Mouse (Mus musculus) R1 (cell line): ENCODE results near the gene Nprl3.

Experiments used
- DNase-seq: peaks from one replicate; pipeline ENCODE4 v3.0.0-alpha.2; 2018; ENCODE audit warnings: low read depth, low spot score

Gene Nprl3

DNA sequence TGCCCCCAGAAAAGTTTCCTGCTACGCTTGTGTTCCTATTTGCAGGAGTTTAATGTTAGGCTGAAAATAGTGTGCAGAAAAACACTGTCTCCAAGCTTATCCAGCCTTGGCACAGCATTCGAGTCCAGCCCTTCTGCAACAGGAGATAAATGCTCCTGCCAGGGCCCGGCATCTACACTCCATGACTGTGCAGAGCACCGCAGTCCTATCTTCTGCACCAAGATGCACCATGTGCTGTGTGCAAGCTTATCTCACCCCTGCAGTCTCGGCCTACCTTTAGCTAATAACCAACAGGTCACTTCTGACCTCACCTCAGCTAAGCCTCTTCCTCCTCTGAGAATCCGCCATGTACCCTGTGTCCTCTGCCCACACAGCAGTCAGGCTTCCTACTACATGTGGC lies 21.9 kb downstream of the Nprl3 start:
- DNase-seq, result no peak

DNA sequence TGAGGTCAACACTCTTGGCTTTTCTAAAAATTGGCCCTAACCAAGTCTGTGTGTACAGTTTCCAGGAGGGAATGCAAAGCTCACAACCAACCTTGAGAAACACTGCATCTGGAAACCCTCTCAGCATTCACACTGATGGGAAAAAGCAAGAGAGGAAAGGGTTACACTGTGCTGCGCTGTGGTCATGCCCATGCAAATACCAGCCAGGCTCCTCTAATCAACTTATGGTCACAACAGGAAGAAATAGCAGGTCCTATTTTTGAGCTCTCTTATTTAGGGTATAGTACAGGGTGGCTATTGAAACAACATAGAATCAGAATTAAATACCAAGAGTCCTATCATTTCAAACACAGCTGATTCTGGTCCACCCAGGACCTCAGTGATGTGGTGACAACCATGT lies 22.9 kb downstream of the Nprl3 start:
- DNase-seq, result no peak

DNA sequence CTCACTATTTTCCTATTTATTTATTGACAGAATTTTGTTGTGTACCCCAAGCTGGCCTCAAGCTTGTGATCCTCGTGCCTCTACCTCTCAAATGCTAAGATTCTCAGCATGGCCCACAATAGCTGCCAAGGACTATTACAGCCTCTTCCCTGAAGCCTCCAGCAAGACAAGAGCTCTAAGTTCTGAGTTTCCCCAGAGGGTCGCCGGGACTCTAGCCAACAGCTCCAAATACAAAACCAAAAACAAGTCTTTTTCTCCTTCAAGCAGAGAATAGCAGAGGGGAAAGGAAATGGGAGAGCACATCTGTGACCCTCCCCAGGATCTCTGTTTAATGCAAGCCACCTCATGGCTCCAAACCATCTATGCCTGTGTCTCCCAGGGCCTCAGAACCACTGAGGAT lies 23.4 kb downstream of the Nprl3 start:
- no peak for DNase-seq

- peak; percentile 42 for DNase-seq
These were observed 24.1 kb downstream of the Nprl3 start for GRCm38 (mm10) chr11:32243205-32243955.

DNA sequence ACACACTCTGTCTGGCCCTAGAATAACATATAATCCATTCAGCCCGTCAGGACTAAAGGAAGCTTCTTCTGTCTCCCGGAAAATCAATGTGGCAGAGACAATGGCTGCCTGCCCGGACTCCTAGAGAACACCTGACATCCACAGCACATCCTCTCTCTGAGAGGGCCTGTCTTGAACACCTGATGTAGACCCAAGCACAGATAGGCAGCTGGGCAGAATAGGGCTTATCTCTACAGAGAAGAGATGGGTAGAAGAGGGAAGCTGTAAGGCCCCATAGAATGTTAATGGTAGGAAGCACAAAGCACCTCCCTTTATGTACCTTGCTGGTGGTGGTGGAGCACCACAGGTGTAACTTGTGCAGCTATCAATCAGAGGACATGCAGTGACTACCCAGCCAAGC lies 25.3 kb downstream of the Nprl3 start:
- no peak for DNase-seq

DNA sequence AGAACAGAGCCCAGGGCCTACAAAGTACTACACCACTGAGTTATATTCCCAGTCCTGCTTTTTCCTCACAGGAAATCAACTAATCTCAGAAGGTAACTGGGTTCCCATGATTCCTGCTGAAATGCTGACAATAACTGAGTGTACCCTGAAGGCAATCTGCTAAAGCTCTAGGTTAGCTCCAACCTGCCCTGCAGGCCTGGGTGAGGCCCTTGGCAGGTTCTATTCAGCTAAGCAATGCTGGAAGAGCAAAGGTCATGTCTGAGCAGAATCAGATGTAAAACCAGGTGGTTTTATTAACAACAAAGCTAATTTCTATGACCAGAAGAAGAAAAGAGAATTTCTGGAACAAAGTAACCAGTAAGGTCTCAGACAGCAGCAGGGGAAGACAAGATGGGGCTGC lies 26.1 kb downstream of the Nprl3 start:
- DNase-seq, result no peak

DNA sequence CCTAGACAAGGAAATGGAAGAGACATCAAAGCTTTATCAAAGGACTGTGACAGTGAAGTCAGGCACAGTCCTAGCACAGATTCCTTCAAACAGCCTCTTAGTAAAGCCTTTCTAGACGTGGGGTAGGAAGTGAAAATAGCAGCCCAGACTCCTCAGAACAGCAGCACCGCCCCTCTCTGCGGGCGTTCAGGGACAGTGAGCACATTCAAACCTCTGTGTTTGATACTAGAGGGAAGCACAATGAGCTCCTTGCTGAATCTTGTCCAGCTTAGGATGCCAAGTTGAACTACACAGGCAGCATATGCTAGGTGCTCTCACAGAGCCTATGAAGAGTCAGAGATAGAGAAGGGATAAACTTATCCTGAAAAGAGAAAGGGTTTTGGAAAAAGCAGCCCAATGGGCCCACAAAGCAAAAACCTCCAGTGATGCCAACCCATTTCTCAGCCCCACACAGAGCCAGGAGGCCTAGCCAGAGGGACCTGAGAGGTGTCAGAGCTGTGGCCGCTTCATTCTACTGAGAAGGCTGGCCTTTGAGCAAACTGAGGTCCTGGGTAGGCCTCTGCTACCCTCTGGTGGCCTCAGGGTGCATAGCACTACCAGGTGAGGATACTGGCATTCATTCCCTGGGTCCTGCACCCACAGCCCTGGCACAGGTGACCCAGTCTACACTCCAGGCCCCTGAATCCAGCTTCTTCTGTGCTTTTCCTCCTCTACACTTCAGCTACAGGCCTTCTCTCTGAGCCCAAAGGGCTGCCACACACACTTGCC lies 29.2 kb downstream of the Nprl3 start:
- DNase-seq, result peak; percentile 64

DNA sequence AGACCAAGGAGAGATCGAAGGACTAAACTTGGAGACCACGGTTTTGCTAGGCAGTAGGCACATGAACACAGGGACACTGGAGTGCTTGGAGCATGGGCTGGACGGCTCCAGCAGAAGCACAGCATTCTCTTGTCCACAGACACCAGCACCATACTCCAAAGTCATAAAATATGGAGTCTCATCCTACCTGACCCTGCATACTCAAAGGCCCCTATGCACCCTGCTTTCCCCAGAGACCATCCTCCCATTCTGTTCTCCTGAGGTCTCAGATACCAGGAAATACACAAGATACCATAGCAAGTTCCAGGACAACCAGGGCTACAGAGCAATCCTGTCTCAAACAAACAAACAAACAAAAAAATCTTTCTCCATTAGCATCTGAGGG lies 30.1 kb downstream of the Nprl3 start:
- no peak for DNase-seq

- DNase-seq, result peak; percentile 63
These were observed 30.6 kb downstream of the Nprl3 start for GRCm38 (mm10) chr11:32236712-32237410.

- DNase-seq, result no peak
These were observed 31.4 kb downstream of the Nprl3 start for GRCm38 (mm10) chr11:32236132-32236531.

DNA sequence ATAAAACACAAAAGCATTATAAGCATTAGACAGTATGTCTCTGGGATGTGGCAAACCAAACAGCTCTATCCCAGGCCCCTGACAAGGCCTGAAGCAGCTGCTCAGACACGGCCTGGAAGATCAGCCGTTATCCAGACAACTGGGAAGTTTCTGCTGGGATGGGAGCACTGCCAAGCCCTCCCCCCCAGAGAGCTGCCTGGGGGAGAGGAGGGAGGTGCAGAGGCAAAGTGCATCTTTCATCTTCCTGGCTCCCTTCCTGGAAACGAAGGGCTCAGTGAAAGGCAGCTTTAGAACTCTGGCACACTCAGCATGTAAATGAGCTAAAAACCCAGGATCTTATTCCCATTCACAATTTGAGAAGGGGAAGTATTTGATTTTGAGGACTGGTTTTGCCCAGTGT lies 31.9 kb downstream of the Nprl3 start:
- DNase-seq, result no peak

DNA sequence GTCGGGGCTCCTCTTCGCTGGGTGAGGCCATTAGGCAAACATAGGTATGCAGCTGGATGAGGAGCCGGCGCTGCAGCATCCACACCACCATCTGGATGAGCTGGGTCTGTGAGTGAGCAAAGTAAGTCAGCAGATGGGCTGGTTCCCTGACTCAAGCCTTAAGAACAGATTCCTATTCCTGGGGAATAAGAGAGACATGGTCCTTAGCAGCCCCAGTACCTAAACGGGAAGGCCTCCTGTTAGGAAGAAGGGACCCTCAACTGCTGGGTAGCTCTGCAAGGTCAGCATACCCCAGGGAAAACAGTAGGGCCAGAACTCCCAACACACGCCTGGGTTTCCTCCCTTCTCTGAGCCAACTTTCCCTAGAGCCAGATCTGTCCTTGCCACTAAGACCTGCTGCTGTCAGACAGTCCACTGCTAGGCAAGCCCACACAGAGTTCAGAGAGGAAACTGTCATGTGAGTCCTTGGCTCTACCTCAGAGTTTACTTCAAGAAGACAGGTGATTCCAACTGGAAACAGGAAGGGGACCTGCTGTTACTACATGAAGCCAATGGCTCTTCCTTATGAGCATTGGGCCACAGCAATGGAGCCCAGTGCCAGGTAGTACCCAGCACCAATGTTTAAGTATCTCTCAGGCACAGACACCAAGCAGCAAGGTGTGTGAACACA lies 32.6 kb downstream of the Nprl3 start:
- DNase-seq, result no peak

DNA sequence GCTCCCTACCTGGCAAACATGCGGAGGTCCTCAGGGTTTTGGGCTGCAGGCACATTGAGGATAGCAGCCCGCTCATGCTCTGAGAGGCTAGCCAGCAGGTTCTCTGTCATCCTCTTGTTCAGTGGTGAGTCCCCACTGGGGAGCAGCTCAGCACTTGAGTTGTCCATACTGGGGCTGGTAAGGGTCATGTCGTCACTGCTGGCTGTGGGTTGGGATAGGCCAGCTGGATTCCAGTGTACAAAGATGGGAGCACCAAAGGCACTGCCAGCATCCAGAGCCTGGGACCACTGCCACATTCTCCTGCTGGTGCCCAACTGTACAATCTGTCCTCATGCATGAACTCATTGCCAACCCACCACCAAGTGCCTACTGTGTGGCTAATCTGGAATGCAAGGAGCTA lies 33.6 kb downstream of the Nprl3 start:
- no peak for DNase-seq

DNA sequence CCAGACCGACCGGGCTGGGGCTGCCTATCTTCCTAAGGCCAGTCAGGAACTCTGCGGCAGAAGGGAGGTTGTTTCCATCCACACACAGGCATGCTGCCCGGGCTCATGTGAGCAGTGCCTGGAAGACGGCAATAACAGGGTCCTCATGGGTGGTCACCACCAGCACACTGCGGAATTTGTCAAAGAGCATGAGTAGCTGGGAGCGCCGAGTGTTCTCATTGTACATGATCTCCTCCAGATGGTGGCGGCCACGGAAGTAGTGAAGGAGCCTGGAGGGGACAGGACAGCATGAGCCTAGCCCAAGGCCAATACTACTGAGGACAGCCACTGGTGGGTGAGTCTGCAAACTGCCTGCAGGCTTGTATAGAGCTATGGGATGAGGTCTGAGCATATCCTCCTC lies 34.7 kb downstream of the Nprl3 start:
- no peak for DNase-seq

DNA sequence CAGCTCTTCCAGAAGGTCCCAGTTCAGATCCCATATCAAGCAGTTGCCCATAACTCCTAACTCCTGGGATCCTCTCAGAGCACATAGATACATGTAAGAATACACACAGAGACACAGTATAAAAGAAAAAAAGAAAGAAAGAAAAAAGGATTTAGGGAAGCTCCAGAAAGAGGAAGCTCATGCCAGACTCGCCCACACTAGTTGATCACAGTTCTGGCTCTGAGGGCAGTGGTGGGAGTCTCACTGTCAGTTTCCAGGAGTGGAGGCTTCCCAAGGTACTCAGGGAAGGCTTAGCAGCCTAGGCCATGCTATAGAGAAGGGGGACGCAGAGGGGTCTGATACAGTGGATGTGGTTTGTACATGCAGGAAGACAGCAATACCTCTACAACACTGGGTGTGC lies 36.4 kb downstream of the Nprl3 start:
- no peak for DNase-seq

- DNase-seq, result no peak
These were observed 37.3 kb downstream of the Nprl3 start for GRCm38 (mm10) chr11:32230220-32230619.

DNA sequence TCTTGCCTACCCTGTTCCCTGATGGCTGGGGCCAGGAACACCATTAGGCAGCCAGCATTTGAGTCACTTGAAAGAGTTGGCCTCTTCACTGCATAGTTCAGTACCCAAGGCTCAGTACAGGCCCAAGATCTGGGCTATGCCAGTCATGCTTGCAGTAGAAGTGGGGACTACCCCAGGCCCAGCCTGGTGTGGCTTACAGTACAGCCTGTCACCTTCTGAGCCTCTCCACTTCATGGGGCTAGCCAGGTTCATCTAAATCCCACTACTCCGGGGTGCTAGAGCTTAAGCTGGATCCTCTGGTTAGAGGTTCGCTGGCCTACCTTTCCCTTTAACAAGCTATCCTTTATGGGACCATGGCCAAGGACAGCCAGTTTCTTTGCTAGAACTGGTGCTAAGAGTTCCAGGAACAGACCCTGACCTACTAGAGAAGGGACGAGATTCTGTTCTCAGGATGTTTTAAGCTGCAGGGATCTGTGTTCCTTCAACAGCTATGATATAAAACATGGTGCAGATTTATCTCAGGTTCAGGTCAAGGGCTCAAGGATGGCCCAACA lies 39.1 kb downstream of the Nprl3 start:
- no peak for DNase-seq

DNA sequence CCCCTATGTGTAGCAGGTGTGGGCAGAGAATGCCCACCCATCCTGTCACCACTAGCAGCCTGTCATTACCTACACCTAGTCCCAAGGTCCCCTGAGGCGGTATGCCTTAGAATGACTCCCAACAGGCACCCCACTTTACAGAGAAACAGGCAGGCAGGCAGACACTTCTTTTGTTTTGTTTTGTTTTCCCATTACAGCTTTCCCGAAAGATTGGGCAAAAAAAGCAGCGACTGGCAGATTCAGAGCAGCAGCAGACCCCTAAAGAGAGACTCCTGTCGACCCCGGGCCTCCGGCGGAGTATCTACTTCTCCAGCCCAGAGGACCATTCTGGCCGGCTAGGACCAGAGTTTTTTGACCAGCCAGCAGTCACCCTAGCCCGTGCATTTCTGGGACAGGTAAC lies 40.0 kb downstream of the Nprl3 start:
- no peak for DNase-seq

DNA sequence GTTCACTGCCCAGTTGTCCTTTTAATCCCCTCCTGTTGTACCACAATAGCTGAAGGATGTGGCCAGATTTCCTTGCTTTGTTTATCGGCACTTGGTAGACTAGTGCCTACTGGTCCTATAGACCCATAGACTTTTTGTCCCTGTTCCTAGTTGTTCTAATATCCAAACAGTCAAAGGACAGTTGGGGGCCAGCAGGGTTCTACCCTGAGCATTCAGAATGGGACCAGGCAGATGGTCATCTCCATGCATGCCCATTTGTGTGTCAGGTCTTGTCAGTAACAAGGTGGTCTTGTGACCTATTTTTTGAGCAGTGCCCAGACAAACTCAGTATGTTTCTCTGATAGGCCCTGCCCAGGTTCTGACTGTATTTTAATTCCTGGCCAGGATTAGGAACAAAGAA lies 40.5 kb downstream of the Nprl3 start:
- no peak for DNase-seq

GRCm38 (mm10) chr11:32226124-32226871 lies 41.2 kb downstream of the Nprl3 start, which contains the start of gene Mpg:
Gene Mpg, plus strand, starts transcription at chr11:32226505.
- DNase-seq, result peak; percentile 87
